Mouse (Mus musculus) kidney, embryonic 14.5 days (tissue): ENCODE data around the gene Rasl10b. TPM values are rescaled to one million over a fixed set of nuclear protein-coding genes. Genes with fewer than 3 reads are reported as not detected.

Experiments used
- ATAC-seq: fragments of 200-750 bp; cut with Nextera tagmentation; 2 replicates; pipeline ENCODE4 v1.8.0; 2017; ENCODE audit warnings: moderate number of reproducible peaks, mild to moderate bottlenecking, moderate TSS enrichment, moderate library complexity; ENCODE audit not compliant: low FRiP score, low TSS enrichment
- H3K27ac ChIP-seq: fragments of 300-500 bp; sonication (generic); 2 replicates; pipeline ENCODE4 v1.5.1; 2014; ENCODE audit warnings: low read depth, mild to moderate bottlenecking, low read length, moderate library complexity, mixed read lengths
- H3K27me3 ChIP-seq: fragments of 300-500 bp; sonication (generic); 2 replicates; pipeline ENCODE4 v1.6.1; 2014; ENCODE audit warnings: mild to moderate bottlenecking, low read length; ENCODE audit not compliant: control insufficient read depth, insufficient read depth
- H3K36me3 ChIP-seq: fragments of 300-500 bp; sonication (generic); 2 replicates; pipeline ENCODE4 v1.6.1; 2014; ENCODE audit warnings: low read length, mixed read lengths; ENCODE audit not compliant: control insufficient read depth, insufficient read depth
- H3K4me1 ChIP-seq: fragments of 300-500 bp; sonication (generic); 2 replicates; pipeline ENCODE4 v1.6.1; 2014; ENCODE audit warnings: low read length, mixed read lengths; ENCODE audit not compliant: control insufficient read depth, insufficient read depth
- H3K4me2 ChIP-seq: fragments of 300-500 bp; sonication (generic); replicated peaks from 2 replicates; pipeline ENCODE4 v1.6.1; 2014; ENCODE audit warnings: low read depth, mild to moderate bottlenecking, low read length
- H3K4me3 ChIP-seq: fragments of 300-500 bp; sonication (generic); 2 replicates; pipeline ENCODE4 v1.5.1; 2014; ENCODE audit warnings: mild to moderate bottlenecking, low read length
- H3K9ac ChIP-seq: fragments of 300-500 bp; sonication (generic); 2 replicates; pipeline ENCODE4 v1.6.1; 2014; ENCODE audit warnings: low read depth, mild to moderate bottlenecking, low read length, moderate library complexity
- H3K9me3 ChIP-seq: fragments of 300-500 bp; sonication (generic); 2 replicates; pipeline ENCODE4 v1.6.1; 2016; ENCODE audit warnings: low read length; ENCODE audit not compliant: control insufficient read depth
- WGBS: fragments of 180-500 bp; shearing (Covaris S2); extraction: QIAGEN DNeasy Blood & Tissue Kit; methylation state at CpG from one replicate; pipeline ENCODE4 v1.1.7; 2014; 5-methylcytosine and 5-hydroxymethylcytosine counted together
- polyA plus RNA-seq: library from polyadenylated mRNA; unstranded; fragments of >200 nt; fragmentation: Nextera tagmentation; extraction: Ambion mirVana; gene quantifications from 2 replicates; pipeline ENCODE4 v1.2.1, GENCODE M21; 2014

Gene Rasl10b
- polyA plus RNA-seq, 1 experiment from 2014 or later, result 0.61 TPM

- Histone ChIP-seq H3K4me1 (no peaks in the 10 kb centered on the region), H3K4me2 (peak overlapping the region; percentile 10; the same call in 1 of the 2 replicates), H3K9me3 (no peaks in the 10 kb centered on the region), H3K9ac (no peak overlapping the region), H3K36me3 (no peaks in the 10 kb centered on the region), H3K27me3 (peaks cover 39% of the 10 kb centered on the region), H3K4me3 (peak overlapping the region; percentile 14; the same call in 1 of the 2 replicates), H3K27ac (no peak overlapping the region)
- no peak for ATAC-seq
- 6% methylated on average over 37 of the region's 38 CpGs for WGBS
Measured at GRCm38 (mm10) chr11:83418566-83418965, 9.6 kb downstream of the Rasl10b start.

GRCm38 (mm10) chr11:83420338-83420737 lies 11.4 kb downstream of the Rasl10b start:
- Histone ChIP-seq H3K27ac (no peak overlapping the region), H3K4me1 (no peaks in the 10 kb centered on the region), H3K9ac (no peak overlapping the region), H3K27me3 (peaks cover 39% of the 10 kb centered on the region), H3K4me2 (no peak overlapping the region), H3K4me3 (no peak overlapping the region), H3K36me3 (no peaks in the 10 kb centered on the region), H3K9me3 (no peaks in the 10 kb centered on the region)
- no peak for ATAC-seq
- 45% methylated on average over 4 of the region's 4 CpGs for WGBS

- peaks cover 39% of the 10 kb centered on the region for H3K27me3 ChIP-seq
- no peak overlapping the region for H3K27ac ChIP-seq
- no peak overlapping the region for H3K4me2 ChIP-seq
- H3K4me1 ChIP-seq, result no peaks in the 10 kb centered on the region
- no peaks in the 10 kb centered on the region for H3K9me3 ChIP-seq
- no peaks in the 10 kb centered on the region for H3K36me3 ChIP-seq
- no peak overlapping the region for H3K4me3 ChIP-seq
- H3K9ac ChIP-seq, result no peak overlapping the region
- ATAC-seq, result no peak
- WGBS, result 2% methylated on average over 9 of the region's 9 CpGs
Measured at GRCm38 (mm10) chr11:83421305-83421704, 12.4 kb downstream of the Rasl10b start.

GRCm38 (mm10) chr11:83424681-83425080 lies 15.7 kb downstream of the Rasl10b start:
- Histone ChIP-seq H3K36me3 (no peaks in the 10 kb centered on the region), H3K27ac (no peak overlapping the region), H3K4me1 (no peaks in the 10 kb centered on the region), H3K4me3 (no peak overlapping the region), H3K9me3 (no peaks in the 10 kb centered on the region), H3K4me2 (no peak overlapping the region), H3K27me3 (peaks cover 23% of the 10 kb centered on the region), H3K9ac (no peak overlapping the region)
- WGBS, result 8% methylated on average over 8 of the region's 8 CpGs
- ATAC-seq, result no peak

GRCm38 (mm10) chr11:83426964-83427363 lies 18.0 kb downstream of the Rasl10b start:
- Histone ChIP-seq H3K9ac (no peak overlapping the region), H3K4me1 (no peaks in the 10 kb centered on the region), H3K36me3 (no peaks in the 10 kb centered on the region), H3K9me3 (no peaks in the 10 kb centered on the region), H3K27ac (no peak overlapping the region), H3K4me2 (no peak overlapping the region), H3K27me3 (peaks cover 7% of the 10 kb centered on the region), H3K4me3 (no peak overlapping the region)
- no peak for ATAC-seq
- 20% methylated on average over 16 of the region's 17 CpGs for WGBS

- H3K27me3 ChIP-seq, result peaks cover 7% of the 10 kb centered on the region
- ATAC-seq, result no peak
- H3K36me3 ChIP-seq, result no peaks in the 10 kb centered on the region
- H3K4me2 ChIP-seq, result no peak within 1 kb of the TSS
- H3K4me3 ChIP-seq, result no peak within 1 kb of the TSS
- no peak within 1 kb of the TSS for H3K9ac ChIP-seq
- no peaks in the 10 kb centered on the region for H3K9me3 ChIP-seq
- WGBS, result 60% methylated on average over 5 of the region's 5 CpGs
- no peaks in the 10 kb centered on the region for H3K4me1 ChIP-seq
- H3K27ac ChIP-seq, result no peak within 1 kb of the TSS
Measured at GRCm38 (mm10) chr11:83429355-83429754, 20.4 kb downstream of the Rasl10b start, which contains the start of gene Gas2l2. Gas2l2 (minus strand) TSS chr11:83429455.

- Histone ChIP-seq H3K4me1 (no peaks in the 10 kb centered on the region), H3K9me3 (no peaks in the 10 kb centered on the region), H3K4me3 (no peak overlapping the region), H3K27ac (no peak overlapping the region), H3K9ac (no peak overlapping the region), H3K36me3 (no peaks in the 10 kb centered on the region), H3K27me3 (no peaks in the 10 kb centered on the region), H3K4me2 (no peak overlapping the region)
- ATAC-seq, result no peak
- WGBS, result 82% methylated on average over 2 of the region's 2 CpGs
Measured at GRCm38 (mm10) chr11:83432533-83432932, 23.6 kb downstream of the Rasl10b start.

GRCm38 (mm10) chr11:83437377-83437776 lies 28.4 kb downstream of the Rasl10b start, which contains the start of gene 1700020L24Rik:
1700020L24Rik (plus strand) TSS chr11:83437677.
- no peaks in the 10 kb centered on the region for H3K36me3 ChIP-seq
- no peaks in the 10 kb centered on the region for H3K9me3 ChIP-seq
- no peaks in the 10 kb centered on the region for H3K4me1 ChIP-seq
- 84% methylated on average over 1 of the region's 1 CpGs for WGBS
- H3K4me2 ChIP-seq, result no peak within 1 kb of the TSS
- no peak within 1 kb of the TSS for H3K27ac ChIP-seq
- H3K4me3 ChIP-seq, result no peak within 1 kb of the TSS
- peaks cover 15% of the 10 kb centered on the region for H3K27me3 ChIP-seq
- no peak within 1 kb of the TSS for H3K9ac ChIP-seq
- ATAC-seq, result no peak

- Histone ChIP-seq H3K9me3 (no peaks in the 10 kb centered on the region), H3K9ac (no peak overlapping the region), H3K27me3 (peaks cover 33% of the 10 kb centered on the region), H3K36me3 (no peaks in the 10 kb centered on the region), H3K4me3 (peak overlapping the region; percentile 48; the same call in 1 of the 2 replicates), H3K4me1 (no peaks in the 10 kb centered on the region), H3K27ac (no peak overlapping the region), H3K4me2 (peak overlapping the region; percentile 84)
- whole genome bisulfite sequencing, result 30% methylated on average over 11 of the region's 11 CpGs
- no peak for ATAC-seq
Measured at GRCm38 (mm10) chr11:83439426-83440060, 30.6 kb downstream of the Rasl10b start.
